Mouse (Mus musculus): Measurements from ENCODE around the gene Cfap61. TPM values are rescaled to one million over a fixed set of nuclear protein-coding genes. Genes with fewer than 3 reads are reported as not detected.

The Cfap61 gene
- polyA plus RNA-seq, 1 experiment from 2014 or later = 1.0 TPM

DNA sequence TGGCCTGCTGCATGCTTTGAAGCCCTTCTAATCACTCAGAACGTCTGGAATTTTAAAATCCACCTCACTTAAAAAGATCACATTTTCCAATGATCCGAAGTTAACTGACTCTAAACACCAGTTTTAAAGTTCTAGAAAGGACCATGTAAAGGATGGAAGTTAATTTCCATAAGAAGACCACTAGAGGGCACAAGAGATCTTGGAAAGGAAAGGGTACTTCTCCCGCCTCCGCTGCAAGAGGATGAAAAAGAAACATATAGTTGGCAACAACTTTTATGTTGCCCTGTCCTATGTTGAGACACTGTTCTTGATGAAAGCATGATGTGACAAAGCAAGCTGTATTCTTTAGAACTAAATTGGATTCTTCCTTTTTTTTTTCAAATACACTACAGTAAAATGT, 22.9 kb downstream of the Cfap61 start:
- Histone ChIP-seq H3K4me3 (no peak overlapping the region), H3K27me3 (ENCODE audit: insufficient read depth, poor library complexity, severe bottlenecking) (no peaks in the 10 kb centered on the region), H3K27ac (no peak overlapping the region), H3K4me1 (no peaks in the 10 kb centered on the region), H3K9me3 (no peaks in the 10 kb centered on the region), H3K36me3 (no peaks in the 10 kb centered on the region)
- WGBS = 13% methylated on average over 4 of the region's 4 CpGs
- DNase-seq (ENCODE audit: low spot score) = no peak

GRCm38 (mm10) chr2:145958097-145958496, 23.5 kb downstream of the Cfap61 start:
- WGBS = 77% methylated on average over 6 of the region's 6 CpGs
- Histone ChIP-seq H3K27me3 (ENCODE audit: insufficient read depth, poor library complexity, severe bottlenecking) (no peaks in the 10 kb centered on the region), H3K9me3 (no peaks in the 10 kb centered on the region), H3K27ac (no peak overlapping the region), H3K4me1 (no peaks in the 10 kb centered on the region), H3K36me3 (no peaks in the 10 kb centered on the region), H3K4me3 (no peak overlapping the region)
- no peak for DNase-seq (ENCODE audit: low spot score)

DNA sequence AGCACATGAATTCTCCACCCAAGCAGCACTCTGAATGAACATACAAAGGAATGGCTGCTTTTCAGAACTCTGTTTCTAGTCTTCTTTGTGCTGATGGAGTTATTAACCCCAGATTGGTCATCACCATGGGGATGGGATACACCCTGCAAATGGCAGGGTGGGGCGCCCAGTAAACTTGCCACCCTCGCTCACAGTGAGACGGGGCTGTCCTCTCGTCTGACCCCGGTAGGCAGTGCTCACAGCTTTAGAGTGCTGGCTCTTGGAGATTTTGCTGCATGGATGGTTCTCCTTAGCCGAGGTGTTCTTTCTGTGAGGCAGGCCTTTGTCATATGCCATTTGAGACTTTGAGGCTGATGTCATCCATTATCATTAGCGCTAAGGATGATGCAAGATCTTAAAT, 24.0 kb downstream of the Cfap61 start:
- no peaks in the 10 kb centered on the region for H3K27me3 ChIP-seq (ENCODE audit: insufficient read depth, poor library complexity, severe bottlenecking)
- no peak overlapping the region for H3K27ac ChIP-seq
- DNase-seq (ENCODE audit: low spot score) = no peak
- H3K4me3 ChIP-seq = no peak overlapping the region
- no peaks in the 10 kb centered on the region for H3K4me1 ChIP-seq
- WGBS = 84% methylated on average over 7 of the region's 7 CpGs
- H3K9me3 ChIP-seq = no peaks in the 10 kb centered on the region
- no peaks in the 10 kb centered on the region for H3K36me3 ChIP-seq

DNA sequence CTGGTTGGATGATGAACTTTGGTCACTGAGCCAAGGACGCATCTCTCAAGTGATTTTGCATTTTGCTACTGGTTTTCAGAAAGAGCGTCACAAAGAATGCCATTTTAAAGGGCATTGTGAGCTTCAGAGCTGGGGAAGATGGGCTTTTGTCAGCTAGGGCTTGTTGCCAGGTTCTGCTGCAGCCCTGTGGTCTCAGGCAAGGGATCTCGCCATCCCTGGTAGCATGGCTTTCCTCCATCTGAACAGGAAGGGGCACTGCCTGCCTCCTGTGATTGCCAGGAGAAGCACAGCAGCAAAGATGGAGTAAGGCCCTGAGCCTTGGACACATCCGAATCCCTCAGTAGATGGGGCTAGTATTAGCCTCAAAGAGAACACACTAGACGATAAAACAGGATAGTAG, 27.3 kb downstream of the Cfap61 start:
- Histone ChIP-seq H3K36me3 (no peaks in the 10 kb centered on the region), H3K27ac (no peak overlapping the region), H3K4me3 (no peak overlapping the region), H3K9me3 (no peaks in the 10 kb centered on the region), H3K4me1 (no peaks in the 10 kb centered on the region), H3K27me3 (ENCODE audit: insufficient read depth, poor library complexity, severe bottlenecking) (no peaks in the 10 kb centered on the region)
- no peak for DNase-seq (ENCODE audit: low spot score)
- WGBS = 85% methylated on average over 5 of the region's 5 CpGs

DNA sequence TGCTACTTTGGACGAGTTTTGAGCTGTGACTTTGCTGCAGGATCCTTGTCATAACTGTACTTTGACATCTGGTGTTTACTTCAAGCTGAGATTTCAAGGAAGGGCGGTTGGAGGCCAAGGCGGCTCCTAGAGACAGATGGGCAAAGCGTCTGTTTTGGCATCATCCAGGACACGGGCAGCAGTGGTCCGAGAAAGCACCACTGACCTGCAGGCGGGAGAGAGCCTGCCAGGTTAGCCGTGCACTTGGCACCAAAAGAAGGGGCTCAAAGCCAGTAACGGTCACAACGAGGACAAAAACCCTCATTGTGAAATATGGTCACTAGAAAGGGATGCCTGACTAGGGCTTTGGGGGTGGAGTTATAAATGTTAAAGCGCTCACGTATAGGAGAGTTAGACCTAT, 36.2 kb downstream of the Cfap61 start:
- Histone ChIP-seq H3K27ac (no peak overlapping the region), H3K4me3 (no peak overlapping the region), H3K9me3 (no peaks in the 10 kb centered on the region), H3K36me3 (no peaks in the 10 kb centered on the region), H3K4me1 (no peaks in the 10 kb centered on the region), H3K27me3 (ENCODE audit: insufficient read depth, poor library complexity, severe bottlenecking) (no peaks in the 10 kb centered on the region)
- DNase-seq (ENCODE audit: low spot score) = no peak
- 84% methylated on average over 12 of the region's 12 CpGs for WGBS

DNA sequence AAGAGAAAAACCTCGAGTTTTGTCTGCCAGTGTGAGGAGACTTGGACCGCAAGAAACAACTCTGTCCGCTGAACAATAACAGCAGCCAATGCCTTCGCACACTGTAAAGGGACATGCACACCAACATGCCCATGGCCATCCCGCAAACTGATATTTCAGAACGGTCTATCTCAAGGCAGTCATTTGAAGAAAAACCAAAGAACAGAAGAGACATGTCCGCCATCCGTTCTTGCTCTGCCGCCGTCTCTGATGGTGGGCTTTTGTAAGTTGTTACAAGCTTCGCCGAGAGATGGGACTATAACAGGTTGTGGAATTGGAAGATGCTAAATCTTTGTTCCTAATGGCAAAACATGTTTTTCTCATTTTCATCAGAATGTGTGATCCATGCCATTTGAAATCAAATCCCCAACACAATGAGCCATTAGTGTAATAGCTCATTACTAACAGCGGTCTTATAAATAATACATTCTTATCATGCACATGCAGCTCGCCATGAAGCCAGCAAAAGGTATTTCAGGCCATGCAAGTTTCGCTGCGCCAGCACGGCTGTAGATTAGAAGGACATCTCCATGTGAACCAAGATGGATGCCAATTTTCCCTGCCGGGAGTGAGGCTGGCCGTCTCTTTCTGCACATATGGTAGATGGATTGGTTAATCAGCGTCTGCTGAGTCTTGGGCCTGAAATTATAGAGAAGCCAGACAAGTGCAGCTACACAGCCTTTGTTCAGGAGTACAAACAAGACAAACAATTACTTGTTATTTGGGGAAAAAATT, 36.8 kb downstream of the Cfap61 start:
- H3K36me3 ChIP-seq = no peaks in the 10 kb centered on the region
- no peak overlapping the region for H3K4me3 ChIP-seq
- no peak overlapping the region for H3K27ac ChIP-seq
- no peaks in the 10 kb centered on the region for H3K9me3 ChIP-seq
- no peaks in the 10 kb centered on the region for H3K27me3 ChIP-seq (ENCODE audit: insufficient read depth, poor library complexity, severe bottlenecking)
- no peak for DNase-seq (ENCODE audit: low spot score)
- no peaks in the 10 kb centered on the region for H3K4me1 ChIP-seq
- WGBS = 93% methylated on average over 20 of the region's 20 CpGs

GRCm38 (mm10) chr2:145972571-145972970, 38.0 kb downstream of the Cfap61 start:
- H3K4me3 ChIP-seq = no peak overlapping the region
- DNase-seq (ENCODE audit: low spot score) = no peak
- H3K27me3 ChIP-seq (ENCODE audit: insufficient read depth, poor library complexity, severe bottlenecking) = no peaks in the 10 kb centered on the region
- H3K27ac ChIP-seq = no peak overlapping the region
- no peaks in the 10 kb centered on the region for H3K9me3 ChIP-seq
- H3K4me1 ChIP-seq = no peaks in the 10 kb centered on the region
- no peaks in the 10 kb centered on the region for H3K36me3 ChIP-seq
- 89% methylated on average over 4 of the region's 4 CpGs for WGBS

DNA sequence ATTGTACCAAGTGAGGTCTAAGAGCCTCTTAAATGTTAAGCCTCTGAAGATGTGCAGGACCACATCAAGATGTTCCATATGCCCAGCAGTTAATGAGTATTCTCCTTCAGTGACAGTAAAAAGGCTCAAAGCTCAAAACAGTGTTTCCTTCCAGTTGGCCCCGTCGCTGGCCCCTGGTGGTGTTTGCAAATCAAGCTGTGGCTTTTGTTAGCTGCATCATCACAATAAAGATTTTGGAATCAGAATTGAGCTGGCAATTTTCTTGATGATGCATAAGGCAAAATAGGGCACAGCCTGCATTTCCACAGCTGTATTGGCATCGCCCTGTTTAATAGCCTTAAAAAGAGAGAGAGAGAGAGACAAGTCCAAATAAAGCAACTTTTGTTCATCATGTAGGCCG, 45.0 kb downstream of the Cfap61 start:
- H3K27me3 ChIP-seq (ENCODE audit: insufficient read depth, poor library complexity, severe bottlenecking) = no peaks in the 10 kb centered on the region
- no peaks in the 10 kb centered on the region for H3K9me3 ChIP-seq
- no peaks in the 10 kb centered on the region for H3K36me3 ChIP-seq
- no peak for DNase-seq (ENCODE audit: low spot score)
- H3K4me3 ChIP-seq = no peak overlapping the region
- no peaks in the 10 kb centered on the region for H3K4me1 ChIP-seq
- no peak overlapping the region for H3K27ac ChIP-seq
- 76% methylated on average over 4 of the region's 4 CpGs for WGBS

DNA sequence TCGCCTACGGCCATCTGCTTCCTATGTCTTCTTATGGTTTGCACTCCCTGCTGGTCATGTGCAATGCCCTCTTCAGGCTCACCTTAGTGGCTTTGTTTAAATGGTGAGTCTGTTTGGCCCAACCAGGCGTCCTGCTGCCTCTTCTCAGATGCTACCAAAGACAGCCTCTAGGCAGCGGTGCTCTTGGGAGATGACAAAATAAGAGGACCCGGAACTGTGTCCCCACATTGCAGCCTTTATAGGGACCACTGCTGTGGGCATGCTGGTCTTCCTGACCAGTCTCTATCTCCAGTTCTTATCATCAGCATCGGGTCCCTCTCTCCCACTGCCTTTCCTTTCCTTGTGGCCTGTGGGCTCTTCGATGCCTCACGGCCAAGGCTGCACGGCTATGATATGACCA, 46.3 kb downstream of the Cfap61 start:
- 81% methylated on average over 9 of the region's 9 CpGs for WGBS
- H3K4me1 ChIP-seq = no peaks in the 10 kb centered on the region
- no peaks in the 10 kb centered on the region for H3K9me3 ChIP-seq
- DNase-seq (ENCODE audit: low spot score) = no peak
- H3K4me3 ChIP-seq = no peak overlapping the region
- H3K27ac ChIP-seq = no peak overlapping the region
- no peaks in the 10 kb centered on the region for H3K27me3 ChIP-seq (ENCODE audit: insufficient read depth, poor library complexity, severe bottlenecking)
- H3K36me3 ChIP-seq = no peaks in the 10 kb centered on the region

- Histone ChIP-seq H3K4me3 (no peak overlapping the region), H3K27me3 (ENCODE audit: insufficient read depth, poor library complexity, severe bottlenecking) (no peaks in the 10 kb centered on the region), H3K27ac (no peak overlapping the region), H3K9me3 (no peaks in the 10 kb centered on the region), H3K36me3 (no peaks in the 10 kb centered on the region), H3K4me1 (no peaks in the 10 kb centered on the region)
- 44% methylated on average over 6 of the region's 6 CpGs for WGBS
- no peak for DNase-seq (ENCODE audit: low spot score)
Observed at GRCm38 (mm10) chr2:145981699-145982112, 47.1 kb downstream of the Cfap61 start.

DNA sequence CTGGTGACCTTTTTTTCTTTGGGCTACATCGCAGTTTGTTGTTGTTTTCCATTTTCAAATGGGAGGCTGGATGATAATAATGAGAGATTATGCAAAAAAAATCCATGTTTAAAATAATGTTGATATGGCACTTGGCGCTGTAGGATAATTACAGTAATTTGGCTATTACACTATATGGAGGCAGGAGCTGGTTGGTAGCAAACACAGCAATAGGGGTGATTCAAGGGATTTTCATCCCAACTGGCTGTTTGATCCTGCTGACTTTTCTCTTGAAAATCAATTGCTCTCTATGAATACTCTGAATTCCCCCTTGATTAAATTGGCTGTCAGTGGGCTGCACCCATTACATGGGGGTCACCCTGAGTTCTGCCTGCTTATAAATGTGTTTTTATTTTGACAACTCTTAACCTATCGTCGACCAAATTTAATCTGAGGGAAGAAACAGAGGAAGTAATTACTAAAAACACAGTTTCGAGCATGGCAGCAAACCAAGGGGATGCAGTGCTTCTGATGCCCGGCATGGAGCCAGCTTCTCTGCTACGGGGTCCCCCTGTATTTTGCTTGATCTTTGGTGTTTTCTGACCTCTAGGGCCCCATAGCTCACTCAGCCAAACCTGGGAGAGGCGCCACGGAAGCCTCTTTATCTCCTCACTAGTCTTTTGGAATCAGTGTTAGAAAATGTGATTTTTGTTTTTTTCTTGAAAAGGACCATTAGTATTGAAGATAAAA, 47.9 kb downstream of the Cfap61 start:
- Histone ChIP-seq H3K4me1 (no peaks in the 10 kb centered on the region), H3K36me3 (no peaks in the 10 kb centered on the region), H3K4me3 (no peak overlapping the region), H3K9me3 (no peaks in the 10 kb centered on the region), H3K27me3 (ENCODE audit: insufficient read depth, poor library complexity, severe bottlenecking) (no peaks in the 10 kb centered on the region), H3K27ac (no peak overlapping the region)
- no peak for DNase-seq (ENCODE audit: low spot score)
- WGBS = 79% methylated on average over 9 of the region's 9 CpGs

- Histone ChIP-seq H3K9me3 (no peaks in the 10 kb centered on the region), H3K4me1 (no peaks in the 10 kb centered on the region), H3K27ac (no peak overlapping the region), H3K36me3 (no peaks in the 10 kb centered on the region), H3K4me3 (no peak overlapping the region), H3K27me3 (ENCODE audit: insufficient read depth, poor library complexity, severe bottlenecking) (no peaks in the 10 kb centered on the region)
- 82% methylated on average over 2 of the region's 2 CpGs for WGBS
- DNase-seq (ENCODE audit: low spot score) = no peak
Observed at GRCm38 (mm10) chr2:145987757-145988156, 53.2 kb downstream of the Cfap61 start.

- Histone ChIP-seq H3K9me3 (no peaks in the 10 kb centered on the region), H3K4me1 (no peaks in the 10 kb centered on the region), H3K36me3 (no peaks in the 10 kb centered on the region), H3K27ac (no peak overlapping the region), H3K4me3 (no peak overlapping the region), H3K27me3 (ENCODE audit: insufficient read depth, poor library complexity, severe bottlenecking) (no peaks in the 10 kb centered on the region)
- no peak for DNase-seq (ENCODE audit: low spot score)
- WGBS = 83% methylated on average over 2 of the region's 2 CpGs
Observed at GRCm38 (mm10) chr2:145990446-145990845, 55.9 kb downstream of the Cfap61 start.

Data from heart, embryonic 10.5 days (tissue).